Mouse (Mus musculus): ENCODE measurements around the gene Hnf1a. TPM values are rescaled to one million over a fixed set of nuclear protein-coding genes. Genes with fewer than 3 reads are reported as not detected.

Hnf1a gene
- total and polyA plus RNA-seq, 2 experiments from 2014 or later, result not detected

GRCm38 (mm10) chr5:114997327-114997726, 26.4 kb upstream of the Hnf1a start:
- ATAC-seq (ENCODE audit: insufficient read depth, low read depth) (no peak), DNase-seq (ENCODE audit: low spot score) (no peak)
- H3K9ac ChIP-seq (replicated peaks; ENCODE audit: low read depth, low read length), result no peak overlapping the region
- TF ChIP-seq CTCF (IDR thresholded peaks at IDR 0.05; ENCODE audit: low read depth), result no peak
- TF ChIP-seq EP300 (IDR thresholded peaks at IDR 0.05; ENCODE audit: low read depth), result no peak
- 45% methylated on average over 6 of the region's 6 CpGs for WGBS
- no peaks in the 10 kb centered on the region for H3K4me1 ChIP-seq (ENCODE audit: control insufficient read depth, insufficient read depth)
- H3K27ac ChIP-seq (ENCODE audit: low read depth), result no peak overlapping the region
- no peak overlapping the region for H3K4me3 ChIP-seq (ENCODE audit: low read depth, low read length)
- no peak overlapping the region for H3K4me2 ChIP-seq (ENCODE audit: low read depth, low read length)
- no peaks in the 10 kb centered on the region for H3K9me3 ChIP-seq (replicated peaks; ENCODE audit: control insufficient read depth, low read length)
- no peaks in the 10 kb centered on the region for H3K36me3 ChIP-seq (replicated peaks; ENCODE audit: control insufficient read depth, insufficient read depth, low read length)
- no peaks in the 10 kb centered on the region for H3K27me3 ChIP-seq (ENCODE audit: control insufficient read depth, insufficient read depth, low read length)

GRCm38 (mm10) chr5:114996447-114996846, 25.6 kb upstream of the Hnf1a start:
- no peak overlapping the region for H3K27ac ChIP-seq (ENCODE audit: low read depth)
- no peak overlapping the region for H3K4me2 ChIP-seq (ENCODE audit: low read depth, low read length)
- TF ChIP-seq CTCF (IDR thresholded peaks at IDR 0.05; ENCODE audit: low read depth) (no peak), EP300 (IDR thresholded peaks at IDR 0.05; ENCODE audit: low read depth) (no peak)
- 66% methylated on average over 16 of the region's 16 CpGs for WGBS
- H3K9ac ChIP-seq (replicated peaks; ENCODE audit: low read depth, low read length), result no peak overlapping the region
- no peaks in the 10 kb centered on the region for H3K9me3 ChIP-seq (replicated peaks; ENCODE audit: control insufficient read depth, low read length)
- no peak overlapping the region for H3K4me3 ChIP-seq (ENCODE audit: low read depth, low read length)
- DNase-seq (ENCODE audit: low spot score) (no peak), ATAC-seq (ENCODE audit: insufficient read depth, low read depth) (no peak)
- H3K4me1 ChIP-seq (ENCODE audit: control insufficient read depth, insufficient read depth), result no peaks in the 10 kb centered on the region
- H3K27me3 ChIP-seq (ENCODE audit: control insufficient read depth, insufficient read depth, low read length), result no peaks in the 10 kb centered on the region
- H3K36me3 ChIP-seq (replicated peaks; ENCODE audit: control insufficient read depth, insufficient read depth, low read length), result no peaks in the 10 kb centered on the region

GRCm38 (mm10) chr5:114985074-114985473, 14.2 kb upstream of the Hnf1a start:
- H3K36me3 ChIP-seq (replicated peaks; ENCODE audit: control insufficient read depth, insufficient read depth, low read length), result no peaks in the 10 kb centered on the region
- no peak for TF ChIP-seq EP300 (IDR thresholded peaks at IDR 0.05; ENCODE audit: low read depth)
- no peak for TF ChIP-seq CTCF (IDR thresholded peaks at IDR 0.05; ENCODE audit: low read depth)
- no peak for DNase-seq (ENCODE audit: low spot score)
- no peak overlapping the region for H3K4me2 ChIP-seq (ENCODE audit: low read depth, low read length)
- H3K27ac ChIP-seq (ENCODE audit: low read depth), result no peak overlapping the region
- H3K4me3 ChIP-seq (ENCODE audit: low read depth, low read length), result no peak overlapping the region
- no peaks in the 10 kb centered on the region for H3K27me3 ChIP-seq (ENCODE audit: control insufficient read depth, insufficient read depth, low read length)
- H3K9me3 ChIP-seq (replicated peaks; ENCODE audit: control insufficient read depth, low read length), result no peaks in the 10 kb centered on the region
- no peak for ATAC-seq (ENCODE audit: insufficient read depth, low read depth)
- H3K9ac ChIP-seq (replicated peaks; ENCODE audit: low read depth, low read length), result no peak overlapping the region
- H3K4me1 ChIP-seq (ENCODE audit: control insufficient read depth, insufficient read depth), result 0 out of 2 replicates have a peak, but pooled peaks cover 4% of the 10 kb centered on the region

GRCm38 (mm10) chr5:114982001-114982400, 11.1 kb upstream of the Hnf1a start:
- Histone ChIP-seq H3K9ac (replicated peaks; ENCODE audit: low read depth, low read length) (no peak overlapping the region), H3K27ac (ENCODE audit: low read depth) (no peak overlapping the region), H3K4me1 (ENCODE audit: control insufficient read depth, insufficient read depth) (peaks cover 12% of the 10 kb centered on the region; the same call in 1 of the 2 replicates), H3K4me3 (ENCODE audit: low read depth, low read length) (no peak overlapping the region), H3K4me2 (ENCODE audit: low read depth, low read length) (no peak overlapping the region), H3K27me3 (ENCODE audit: control insufficient read depth, insufficient read depth, low read length) (no peaks in the 10 kb centered on the region), H3K36me3 (replicated peaks; ENCODE audit: control insufficient read depth, insufficient read depth, low read length) (no peaks in the 10 kb centered on the region), H3K9me3 (replicated peaks; ENCODE audit: control insufficient read depth, low read length) (no peaks in the 10 kb centered on the region)
- no peak for TF ChIP-seq CTCF (IDR thresholded peaks at IDR 0.05; ENCODE audit: low read depth)
- TF ChIP-seq EP300 (IDR thresholded peaks at IDR 0.05; ENCODE audit: low read depth), result no peak
- WGBS, result 46% methylated on average over 15 of the region's 15 CpGs
- no peak for DNase-seq (ENCODE audit: low spot score)
- ATAC-seq (ENCODE audit: insufficient read depth, low read depth), result no peak

GRCm38 (mm10) chr5:114980122-114980748, 9.3 kb upstream of the Hnf1a start:
- TF ChIP-seq EP300 (IDR thresholded peaks at IDR 0.05; ENCODE audit: low read depth), result no peak
- no peak for TF ChIP-seq CTCF (IDR thresholded peaks at IDR 0.05; ENCODE audit: low read depth)
- Histone ChIP-seq H3K27ac (ENCODE audit: low read depth) (no peak overlapping the region), H3K4me1 (ENCODE audit: control insufficient read depth, insufficient read depth) (peaks cover 12% of the 10 kb centered on the region; the same call in 1 of the 2 replicates), H3K36me3 (replicated peaks; ENCODE audit: control insufficient read depth, insufficient read depth, low read length) (no peaks in the 10 kb centered on the region), H3K27me3 (ENCODE audit: control insufficient read depth, insufficient read depth, low read length) (no peaks in the 10 kb centered on the region), H3K9ac (replicated peaks; ENCODE audit: low read depth, low read length) (peak overlapping the region; percentile 15), H3K9me3 (replicated peaks; ENCODE audit: control insufficient read depth, low read length) (no peaks in the 10 kb centered on the region), H3K4me2 (ENCODE audit: low read depth, low read length) (peak overlapping the region; percentile 73), H3K4me3 (ENCODE audit: low read depth, low read length) (peak overlapping the region; percentile 52)
- DNase-seq (ENCODE audit: low spot score) (no peak), ATAC-seq (ENCODE audit: insufficient read depth, low read depth) (no peak)
- WGBS, result 23% methylated on average over 16 of the region's 16 CpGs
